Mouse (Mus musculus) testis, adult 2 months (tissue): Measurements from ENCODE around the gene Dntt.

Experiments used
- CTCF ChIP-seq: fragments of 200-500 bp; IDR thresholded peaks from 2 replicates; pipeline ENCODE4 v1.5.1; 2012; ENCODE audit warnings: low read depth, mild to moderate bottlenecking, inconsistent platforms, low read length, moderate library complexity; ENCODE audit not compliant: control insufficient read depth, insufficient read depth, insufficient replicate concordance
- POLR2A ChIP-seq: fragments of 200-500 bp; IDR thresholded peaks from 2 replicates; pipeline ENCODE4 v1.6.1; 2012; ENCODE audit warnings: low read depth, mild to moderate bottlenecking, inconsistent platforms, low read length, moderate library complexity; ENCODE audit not compliant: control insufficient read depth

DNA sequence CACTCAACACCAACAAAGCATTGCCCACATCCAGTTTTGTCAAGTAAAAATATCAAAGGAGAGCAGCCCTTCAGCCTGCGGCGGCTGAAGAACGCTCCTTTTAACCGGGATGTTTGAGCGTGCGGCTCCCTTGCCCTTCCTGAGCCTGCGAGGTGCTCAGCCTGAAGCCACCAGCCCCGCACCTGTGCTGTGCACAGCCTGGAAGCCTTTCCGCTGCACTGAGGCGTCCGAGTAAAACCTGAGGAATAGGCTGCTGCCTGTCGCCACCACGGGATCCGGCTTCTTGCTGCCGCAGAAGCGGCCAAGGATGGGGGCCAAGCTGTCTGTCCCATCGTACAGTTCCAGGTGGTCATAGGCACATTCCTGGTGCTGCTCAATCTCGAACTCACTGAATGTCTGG, 59.4 kb downstream of the Dntt start:
- TF ChIP-seq POLR2A: no peak
- no peak for TF ChIP-seq CTCF
